Mouse (Mus musculus) liver, embryonic 18 days (tissue): ENCODE data around the gene Sprr1a. TPM values are rescaled to one million over a fixed set of nuclear protein-coding genes. Genes with fewer than 3 reads are reported as not detected.

Experiments
- polyA plus RNA-seq: library from polyadenylated mRNA; depleted of rRNA; stranded (reverse); fragments of >200 nt; gene quantifications from 2 replicates; pipeline ENCODE4 v1.2.3, GENCODE M21; 2012; rRNA removed

Gene Sprr1a
- 0.13 and 0.34 TPM in 2 replicates for polyA plus RNA-seq

DNA sequence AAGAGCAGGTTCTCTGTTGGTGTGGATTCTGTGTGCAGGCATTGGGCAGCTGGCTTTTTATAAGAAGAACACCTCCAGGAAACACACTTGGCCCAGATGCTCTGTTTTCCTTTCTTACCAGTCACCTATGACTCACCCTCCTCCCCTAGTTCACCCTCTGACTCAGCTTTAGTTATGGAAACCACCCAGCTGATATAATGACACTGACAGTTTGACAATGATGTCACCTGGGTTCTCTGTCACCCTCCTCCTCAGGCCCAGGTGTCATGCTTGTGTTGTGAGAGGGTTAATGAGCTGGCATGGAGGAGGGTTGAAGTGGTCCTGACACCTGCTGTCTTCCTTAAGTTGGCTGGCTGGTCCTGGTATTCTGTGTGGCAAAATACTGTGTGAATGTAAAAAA lies at the start of gene Sprr1a:
Sprr1a (minus strand) TSS at position 33 of the 400 bp plus-strand sequence.

DNA sequence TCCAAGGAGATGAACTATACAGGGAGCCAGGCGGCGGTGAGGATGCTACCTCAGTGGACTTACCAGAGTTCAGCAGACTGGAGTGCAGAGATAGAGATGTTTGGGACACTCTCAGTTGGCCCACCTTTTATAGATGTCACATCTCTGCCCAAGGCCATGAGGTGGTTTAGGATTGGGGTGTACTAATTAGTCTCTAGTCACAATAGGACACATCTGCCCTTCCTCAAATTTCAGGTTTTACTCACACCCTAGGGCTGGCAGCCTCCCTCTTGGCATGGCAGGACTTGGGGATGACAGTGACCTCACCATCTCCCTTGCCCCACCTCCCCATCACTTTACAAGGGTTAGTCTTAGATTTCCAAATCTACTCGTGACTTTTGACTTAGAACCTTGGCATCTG lies 48.7 kb upstream of the Sprr1a start, which contains the start of gene 2310046K23Rik:
2310046K23Rik (minus strand) TSS at position 101 of the 400 bp plus-strand sequence.

DNA sequence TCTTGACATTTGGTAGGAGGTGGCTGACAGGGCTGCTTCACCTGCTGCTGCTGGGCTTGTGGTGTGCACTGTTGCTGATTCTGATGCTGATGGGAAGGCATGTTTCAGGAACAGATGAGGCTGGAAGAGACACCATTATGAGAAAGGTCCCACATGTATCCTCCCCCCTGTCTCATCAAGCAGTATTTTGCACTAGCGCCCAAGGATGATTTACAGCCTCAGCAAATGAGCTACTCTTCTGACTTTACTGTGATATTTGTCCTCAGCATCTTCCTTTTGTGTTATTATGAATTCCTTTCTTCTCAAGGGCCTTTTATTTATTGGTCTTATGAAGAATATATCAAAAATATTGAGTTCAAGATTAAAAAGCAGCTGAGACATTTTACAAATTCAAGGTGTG lies 14.7 kb upstream of the Sprr1a start, which contains the start of gene Sprr4:
Sprr4 (minus strand) TSS at position 101 of the 400 bp plus-strand sequence.

DNA sequence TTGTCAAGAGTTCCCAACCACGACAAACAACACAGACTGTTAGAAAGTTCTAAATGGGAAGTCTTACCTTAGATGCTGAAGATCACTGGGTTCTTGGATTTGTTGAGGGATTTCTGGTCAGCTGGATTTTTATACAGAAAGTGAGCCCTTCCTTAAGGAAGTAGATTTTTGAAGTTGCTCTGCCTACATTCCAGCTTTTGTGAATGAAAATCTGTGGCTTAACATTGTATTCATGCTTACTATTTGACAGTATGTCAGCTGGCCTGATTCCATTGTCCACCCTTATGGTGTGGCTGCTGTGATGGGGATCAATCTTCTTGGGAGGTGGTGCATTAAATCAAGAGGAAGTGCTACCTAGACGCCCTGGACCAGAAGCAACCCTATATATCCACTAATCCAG lies 27.1 kb downstream of the Sprr1a start, which contains the start of gene Sprr3:
Sprr3 (minus strand) TSS at position 101 of the 400 bp plus-strand sequence.

DNA sequence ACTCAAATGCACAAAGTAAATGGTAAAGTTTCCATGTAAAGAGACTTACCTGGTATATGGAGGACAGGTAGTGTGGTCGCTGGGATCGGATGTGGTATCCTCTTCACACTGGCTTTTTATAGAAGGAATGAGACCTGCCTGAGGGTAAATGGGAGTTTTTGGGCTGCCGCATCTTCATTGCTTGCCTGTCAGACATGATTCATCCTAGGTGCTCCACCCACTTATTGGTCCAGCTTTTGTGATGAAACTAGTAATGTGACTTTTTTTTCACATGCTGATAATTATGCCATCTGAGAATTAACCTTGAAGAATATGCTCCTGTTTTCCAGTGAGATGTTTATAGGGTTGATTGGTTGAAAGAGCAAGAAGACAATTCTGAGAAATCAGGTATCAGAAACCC lies 47.0 kb downstream of the Sprr1a start, which contains the start of gene Sprr1b:
Sprr1b (minus strand) TSS at position 101 of the 400 bp plus-strand sequence.

Other genes with a start within 250 kb of the Sprr1a start
- 0.10 TPM in 1 of 2 replicates, not detected in the other for gene Sprr2a3, start 200.5 kb downstream of the Sprr1a start, polyA plus RNA-seq
- gene Sprr2b, start 169.3 kb downstream of the Sprr1a start, polyA plus RNA-seq, result 0.05 TPM in 1 of 2 replicates, not detected in the other
- not detected in 2 replicates for gene Sprr2d, start 146.8 kb downstream of the Sprr1a start, polyA plus RNA-seq
- gene Sprr2e, start 133.8 kb downstream of the Sprr1a start, polyA plus RNA-seq, result not detected in 2 replicates
- not detected in 2 replicates for gene Sprr2f, start 120.7 kb downstream of the Sprr1a start, polyA plus RNA-seq
- not detected in 2 replicates for gene Sprr2h, start 100.2 kb downstream of the Sprr1a start, polyA plus RNA-seq
- gene Sprr2i, start 77.9 kb downstream of the Sprr1a start, polyA plus RNA-seq, result not detected in 2 replicates
- not detected in 2 replicates for gene Sprr2j-ps, start 67.8 kb downstream of the Sprr1a start, polyA plus RNA-seq
- gene Gm9774, start 56.5 kb downstream of the Sprr1a start, polyA plus RNA-seq, result 1.9 and 3.1 TPM in 2 replicates
- not detected in 2 replicates for gene Sprr2k, start 53.3 kb downstream of the Sprr1a start, polyA plus RNA-seq
- not detected in 2 replicates for gene Sprr1b, start 47.1 kb downstream of the Sprr1a start, polyA plus RNA-seq
- not detected in 2 replicates for gene Sprr3, start 27.2 kb downstream of the Sprr1a start, polyA plus RNA-seq
- gene Sprr4, start 14.6 kb upstream of the Sprr1a start, polyA plus RNA-seq, result not detected in 2 replicates
- gene 2310046K23Rik, start 48.6 kb upstream of the Sprr1a start, polyA plus RNA-seq, result not detected in 2 replicates
- gene Ivl, start 87.8 kb upstream of the Sprr1a start, polyA plus RNA-seq, result 0.06 TPM in 2 replicates
- 1.7 and 3.4 TPM in 2 replicates for gene Smcp, start 103.1 kb upstream of the Sprr1a start, polyA plus RNA-seq
- gene 2210017I01Rik, start 121.6 kb upstream of the Sprr1a start, polyA plus RNA-seq, result not detected in 2 replicates
- gene Lce6a, start 135.8 kb upstream of the Sprr1a start, polyA plus RNA-seq, result 0.17 and 0.32 TPM in 2 replicates
- gene Lce1a1, start 162.4 kb upstream of the Sprr1a start, polyA plus RNA-seq, result not detected in 2 replicates
- not detected in 2 replicates for gene Lce1b, start 171.0 kb upstream of the Sprr1a start, polyA plus RNA-seq
- not detected in 2 replicates for gene Lce1a2, start 184.4 kb upstream of the Sprr1a start, polyA plus RNA-seq
- not detected in 2 replicates for gene Lce1c, start 193.4 kb upstream of the Sprr1a start, polyA plus RNA-seq
- not detected in 2 replicates for gene Lce1d, start 201.3 kb upstream of the Sprr1a start, polyA plus RNA-seq
- gene Lce1e, start 223.2 kb upstream of the Sprr1a start, polyA plus RNA-seq, result not detected in 2 replicates
- gene Lce1f, start 234.5 kb upstream of the Sprr1a start, polyA plus RNA-seq, result not detected in 2 replicates